Mouse (Mus musculus): Measurements from ENCODE around the gene Mrpl35.
A peak's percentile ranks its signal among the peaks of the same experiment; 100 is the strongest.

Mrpl35 gene

GRCm38 (mm10) chr6:71799391-71799790, 27.4 kb downstream of the Mrpl35 start:
- DNase-seq (ENCODE audit: inconsistent ontology term), result no peak

GRCm38 (mm10) chr6:71791771-71792170, 35.0 kb downstream of the Mrpl35 start:
- DNase-seq (ENCODE audit: inconsistent ontology term), result no peak

- DNase-seq (ENCODE audit: inconsistent ontology term), result no peak
These were observed 38.4 kb downstream of the Mrpl35 start for GRCm38 (mm10) chr6:71788348-71788747.

GRCm38 (mm10) chr6:71783165-71783564, 43.6 kb downstream of the Mrpl35 start:
- peak; percentile 81 for DNase-seq (ENCODE audit: inconsistent ontology term)

- no peak for DNase-seq (ENCODE audit: inconsistent ontology term)
These were observed 46.3 kb downstream of the Mrpl35 start for GRCm38 (mm10) chr6:71780431-71780830.

GRCm38 (mm10) chr6:71779831-71780230, 46.9 kb downstream of the Mrpl35 start:
- no peak for DNase-seq (ENCODE audit: inconsistent ontology term)

- DNase-seq (ENCODE audit: inconsistent ontology term), result no peak
These were observed 48.8 kb downstream of the Mrpl35 start for GRCm38 (mm10) chr6:71778016-71778415.

GRCm38 (mm10) chr6:71772636-71773208, 54.0 kb downstream of the Mrpl35 start:
- no peak for DNase-seq (ENCODE audit: inconsistent ontology term)

- DNase-seq (ENCODE audit: inconsistent ontology term), result no peak
These were observed 54.6 kb downstream of the Mrpl35 start for GRCm38 (mm10) chr6:71772156-71772555.

- DNase-seq (ENCODE audit: inconsistent ontology term), result no peak
These were observed 55.5 kb downstream of the Mrpl35 start for GRCm38 (mm10) chr6:71771282-71771681.

GRCm38 (mm10) chr6:71770856-71771255, 55.9 kb downstream of the Mrpl35 start:
- no peak for DNase-seq (ENCODE audit: inconsistent ontology term)

GRCm38 (mm10) chr6:71769901-71770690, 56.7 kb downstream of the Mrpl35 start:
- DNase-seq (ENCODE audit: inconsistent ontology term), result no peak

- no peak for DNase-seq (ENCODE audit: inconsistent ontology term)
These were observed 59.0 kb downstream of the Mrpl35 start for GRCm38 (mm10) chr6:71767761-71768160.

All from Muller cell, postnatal 12 days (primary cell).